9 mouse cellular contexts compared by ENCODE assay signal in genomic region chr9:7602982-7603742, GRCm38 (mm10). TPM values are rescaled to one million over a fixed set of nuclear protein-coding genes. Genes with fewer than 3 reads are reported as not detected.
DNase-seq lines count a peak whose midpoint lies in the region; ATAC-seq lines count a peak whose summit lies in the region.
"Had no signal": no experiment of that assay in that cellular context is flagged by ENCODE, and none has a peak within 500 bp of the region (broad histone marks: within the 10 kb centered on the region; RNA-seq: fewer than 3 reads in every experiment).

No protein-coding gene starts in this region.

- peak; percentile 78 for DNase-seq in adrenal gland, postnatal 14 days
- peak; percentile 70 for DNase-seq in embryo, embryonic 9.5 days (ENCODE audit: extremely low spot score)
- DNase-seq in heart, postnatal 4 days = peak; percentile 81
- peak; percentile 71 for DNase-seq in layer of hippocampus, adult 11-12 months (ENCODE audit: low spot score)
- peak; percentile 82 for DNase-seq in lung, postnatal 10 days
- peak; percentile 59 for DNase-seq in ovary, postnatal 36 days (ENCODE audit: low spot score)
- peak; percentile 76 for DNase-seq in thymus, postnatal 25 days

- ATAC-seq in CD4-positive, CD25-positive, alpha-beta regulatory T cell, adult 4 months = peak; percentile 82

RNA-seq across cellular contexts. Expression of gene Mmp20, which starts 24.9 kb away (rescaled TPM):
- not detected for polyA plus RNA-seq in CD4-positive, CD25-positive, alpha-beta regulatory T cell, adult 4 months (2017; shearing (Covaris generic))
- total RNA-seq in adrenal gland, postnatal 14 days (2021) = not detected in 2 replicates
- not detected for total RNA-seq in heart, postnatal 4 days (2021)
- polyA plus RNA-seq: heart, embryonic 14.5 days had no signal

RNA-seq across cellular contexts. Expression of gene Mmp27, which starts 32.0 kb away (rescaled TPM):
- under 1 TPM in 1 of 2 experiments, not detected in 1; 0.34 TPM for polyA plus RNA-seq in CD4-positive, CD25-positive, alpha-beta regulatory T cell, adult 4 months (2017; shearing (Covaris generic))
- total RNA-seq in adrenal gland, postnatal 14 days (2021) = 1.8 and 2.1 TPM in 2 replicates
- not detected for total RNA-seq in heart, postnatal 4 days (2021)
- polyA plus RNA-seq: heart, embryonic 14.5 days had no signal

RNA-seq across cellular contexts. Expression of gene Mmp8, which starts 44.9 kb away (rescaled TPM):
- under 1 TPM in 1 of 2 experiments, not detected in 1; 0.17 TPM for polyA plus RNA-seq in CD4-positive, CD25-positive, alpha-beta regulatory T cell, adult 4 months (2017; shearing (Covaris generic))
- 0.34 and 0.59 TPM in 2 replicates for total RNA-seq in adrenal gland, postnatal 14 days (2021)
- under 1 TPM in 1 of 2 experiments, not detected in 1; 0.41 TPM for total RNA-seq in heart, postnatal 4 days (2021)

Comparison
In these comparisons a context has a peak if more than half of its experiments do, and no peak if none do; other contexts are left out.
1. Peak in every context shown above with its lines: DNase-seq and ATAC-seq.